Mouse (Mus musculus) adrenal gland, adult 2 months (tissue): ENCODE results near the gene Rtl1. TPM values are rescaled to one million over a fixed set of nuclear protein-coding genes. Genes with fewer than 3 reads are reported as not detected.

Experiments used
- microRNA-seq, 2 experiments: library from miRNA; unstranded; fragments of <30 nt; microRNA quantifications; one replicate each; pipeline ENCODE4 v1.2.0; 2021
- polyA plus RNA-seq: library from polyadenylated mRNA; depleted of rRNA; stranded (reverse); fragments of >200 nt; gene quantifications from 2 replicates; pipeline ENCODE4 v1.2.3, GENCODE M21; 2012; rRNA removed
- total RNA-seq, 2 experiments: library from RNA; stranded (reverse); gene quantifications; 2 replicates each; pipeline ENCODE4 v1.2.3; 2021

Gene Rtl1
- total and polyA plus RNA-seq, 3 experiments = 1.3 to 6.8 (median 4.9) TPM

Small RNA genes lying within 50 kb of the gene (microRNA-seq; reads per million reads assigned to microRNA genes)
- gene Gm23912 (0 reads per million in 2 experiments), gene Mir1188 (30.7 to 39.3 reads per million in 2 experiments), gene Mir127 (16,436 to 22,871 reads per million in 2 experiments), gene Mir136 (0 reads per million in 2 experiments), gene Mir1906-1 (0 reads per million in 2 experiments), gene Mir3070a (5.7 to 16.1 reads per million in 2 experiments), gene Mir3070b (8.8 to 17.8 reads per million in 2 experiments), gene Mir3071 (0 reads per million in 2 experiments), gene Mir337 (5.8 to 9.0 reads per million in 2 experiments), gene Mir341 (650 to 767 reads per million in 2 experiments), gene Mir3544 (0 reads per million in 2 experiments), gene Mir370 (86.1 to 104 reads per million in 2 experiments), gene Mir431 (987 to 1,477 reads per million in 2 experiments), gene Mir432 (0 reads per million in 2 experiments), gene Mir433 (3,943 to 4,186 reads per million in 2 experiments), gene Mir434 (318 to 319 reads per million in 2 experiments), gene Mir493 (40.4 to 42.2 reads per million in 2 experiments), gene Mir540 (881 to 914 reads per million in 2 experiments), gene Mir665 (63.5 to 119 reads per million in 2 experiments), gene Mir673 (366 to 385 reads per million in 2 experiments), gene Mir770 (704 to 762 reads per million in 2 experiments)

Other genes with a start within 250 kb of the Rtl1 start
- gene Dlk1, start 147.5 kb downstream of the Rtl1 start, total RNA-seq = 100 to 1,000 TPM; 623 to 917 TPM
- gene Dlk1, start 147.5 kb downstream of the Rtl1 start, polyA plus RNA-seq = 1,239 and 1,424 TPM in 2 replicates